Mouse (Mus musculus) adrenal gland (tissue): ENCODE data around the gene Olfr824.
"Not testable (repeated sequence)": the region's sequence is repeated elsewhere in the genome, so short reads cannot be mapped to it uniquely, and the experiment has no call there.

ENCODE experiments used
- intact Hi-C: fragments of 180-260 bp; cut with DNase I; formaldehyde crosslinking; loops from one replicate; pipeline ENCODE4 v1.15.1; 2025
- long read RNA-seq, 2 experiments: library from polyadenylated mRNA; unstranded; transcript quantifications; one replicate each; pipeline ENCODE4 v2.0.0; 2020; ENCODE audit warnings: borderline replicate concordance in 1 of 2; ENCODE audit not compliant: insufficient replicate concordance in 1 of 2

Olfr824 gene
- long read RNA-seq, experiment 1: 0 reads
- long read RNA-seq, experiment 2: 0 reads

- intact Hi-C loops: not testable (repeated sequence)
These were observed at the start of gene Olfr824 for GRCm38 (mm10) chr10:130129900-130130299. TSS of gene Olfr824 (minus strand) at chr10:130130000.

- intact Hi-C loops: no loop called here
These were observed 36.9 kb upstream of the Olfr824 start, which contains the start of gene Olfr825 for GRCm38 (mm10) chr10:130166666-130167065. TSS of gene Olfr825 (minus strand) at chr10:130166766.

- intact Hi-C loops: no loop called here
These were observed 35.4 kb upstream of the Olfr824 start for GRCm38 (mm10) chr10:130165196-130165595.

GRCm38 (mm10) chr10:130144121-130144520, 14.3 kb upstream of the Olfr824 start:
- intact Hi-C loops: no loop called here

- intact Hi-C loops: not testable (repeated sequence)
These were observed 12.7 kb upstream of the Olfr824 start for GRCm38 (mm10) chr10:130142481-130142880.

- intact Hi-C loops: no loop called here
These were observed 5.0 kb upstream of the Olfr824 start for GRCm38 (mm10) chr10:130134811-130135210.

GRCm38 (mm10) chr10:130116045-130116444, 13.8 kb downstream of the Olfr824 start:
- intact Hi-C loops: not testable (repeated sequence)

GRCm38 (mm10) chr10:130115283-130115682, 14.5 kb downstream of the Olfr824 start, which contains the start of gene Olfr823:
TSS of gene Olfr823 (minus strand) at chr10:130115383.
- intact Hi-C loops: not testable (repeated sequence)

GRCm38 (mm10) chr10:130096104-130096503, 33.7 kb downstream of the Olfr824 start:
- intact Hi-C loops: loop anchor here (10.0 kb wide), 1 partner anchor 1071 kb away; no protein-coding TSS in a partner anchor

GRCm38 (mm10) chr10:130092838-130093440, 36.9 kb downstream of the Olfr824 start:
- intact Hi-C loops: loop anchor here (10.0 kb wide), 1 partner anchor 1068 kb away; no protein-coding TSS in a partner anchor
